Mouse (Mus musculus) adrenal gland, postnatal 25 days (tissue): ENCODE results near the gene Bcas3. TPM values are rescaled to one million over a fixed set of nuclear protein-coding genes. Genes with fewer than 3 reads are reported as not detected.

ENCODE experiments used
- DNase-seq: peaks from one replicate; pipeline ENCODE4 v3.0.0; 2021; ENCODE audit warnings: mixed read lengths
- total RNA-seq: library from RNA; stranded (reverse); gene quantifications from 2 replicates; pipeline ENCODE4 v1.2.3, GENCODE M21; 2021

The Bcas3 gene
- total RNA-seq, 1 experiment from 2014 or later: 55.9 TPM

DNA sequence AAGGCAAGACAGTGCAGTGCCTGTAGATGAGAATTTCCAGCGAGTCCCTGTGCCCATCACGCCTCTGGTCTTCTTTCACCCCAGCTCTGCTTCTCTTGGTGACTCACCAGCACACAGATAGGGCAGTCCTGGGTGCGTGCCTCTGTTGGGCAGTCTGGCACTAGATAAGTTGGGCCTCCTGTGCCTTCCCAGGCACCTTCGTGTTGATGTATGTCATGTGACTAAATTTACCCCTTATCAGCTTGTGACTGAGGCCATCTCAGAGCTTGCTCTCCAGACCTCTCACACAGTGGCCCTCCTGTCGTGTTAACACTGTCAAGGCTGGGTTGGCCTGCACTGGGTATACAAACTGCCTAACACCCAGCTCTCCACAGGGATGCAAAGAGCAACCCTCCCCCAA is 451.1 kb downstream of the Bcas3 start:
- DNase-seq: no peak

- DNase-seq: no peak
These were observed 452.8 kb downstream of the Bcas3 start for GRCm38 (mm10) chr11:85805779-85806178.

DNA sequence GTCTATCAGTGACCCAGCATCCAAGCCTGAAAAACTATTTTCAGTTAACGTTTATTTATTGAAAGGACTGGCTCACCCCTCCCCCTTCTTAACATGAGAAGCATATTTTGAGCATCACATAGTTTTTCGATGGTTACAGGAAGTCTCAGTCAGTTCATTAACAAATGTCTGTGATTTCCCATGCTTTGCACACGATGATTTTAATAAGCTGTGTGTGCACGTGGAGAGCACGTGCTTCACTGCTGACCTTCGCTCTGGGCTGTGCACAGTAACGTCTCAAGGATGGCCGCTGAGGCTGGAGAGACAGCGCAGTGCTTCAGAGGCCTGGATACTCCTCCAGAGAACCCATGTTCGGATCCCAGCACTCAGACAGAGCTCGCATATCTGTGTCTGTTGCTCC is 454.4 kb downstream of the Bcas3 start:
- DNase-seq: no peak

DNA sequence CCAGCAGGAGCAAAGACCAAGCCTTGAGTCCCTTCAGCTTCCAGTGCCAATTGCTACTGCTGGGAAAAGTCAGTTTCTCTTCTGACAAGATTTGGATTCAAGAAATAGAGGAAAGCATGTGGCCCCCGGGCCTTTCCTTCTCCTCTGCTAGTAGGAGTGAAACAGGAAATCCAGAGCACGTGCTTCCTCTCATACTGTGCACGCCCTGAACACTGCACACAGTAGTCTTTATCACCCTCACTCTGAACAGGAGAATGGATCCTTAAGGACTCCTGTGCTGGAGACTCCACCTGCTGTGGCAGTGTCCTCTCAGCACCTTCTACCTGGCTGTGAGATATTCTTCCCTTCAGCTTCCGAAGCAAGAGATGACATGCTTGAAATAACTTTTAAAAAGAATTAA is 458.3 kb downstream of the Bcas3 start:
- no peak for DNase-seq

- no peak for DNase-seq
These were observed 458.7 kb downstream of the Bcas3 start for GRCm38 (mm10) chr11:85811676-85812075.

DNA sequence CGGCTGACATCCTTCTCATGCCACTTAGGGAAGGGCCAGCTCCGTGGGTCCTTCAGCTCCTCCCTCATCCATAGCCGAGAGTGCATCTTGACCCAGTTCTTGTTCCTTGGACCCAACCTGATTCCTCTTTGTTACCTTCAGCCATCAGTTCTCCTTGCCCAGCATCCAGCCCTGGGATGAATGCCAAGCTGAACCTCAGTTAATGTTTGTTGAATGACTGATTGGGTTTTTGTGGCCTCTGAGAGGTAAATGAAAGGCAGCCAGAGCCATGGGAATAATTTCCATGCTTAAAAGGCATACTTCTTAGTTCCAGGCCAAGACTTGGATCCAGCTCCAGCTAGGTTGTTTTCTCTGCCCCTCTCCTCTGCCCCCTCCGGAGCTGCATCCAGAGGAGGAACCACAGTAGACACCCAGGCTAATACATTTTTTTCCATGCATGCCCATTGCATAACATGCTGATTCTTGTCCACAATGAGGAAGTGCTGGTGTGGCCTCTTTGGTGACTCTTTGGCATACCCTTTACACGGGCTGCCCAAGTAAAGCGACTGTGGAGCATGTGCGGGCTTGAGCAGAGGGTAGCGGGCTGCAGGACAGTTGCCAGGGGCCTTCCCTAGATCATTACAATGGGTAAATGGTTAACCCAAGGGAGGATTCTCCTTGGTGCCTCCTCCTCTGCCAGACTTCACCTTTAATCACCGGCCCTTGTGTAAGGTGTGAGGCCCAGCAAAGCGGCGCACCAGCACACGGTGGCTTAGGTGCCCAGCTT is 459.4 kb downstream of the Bcas3 start:
- DNase-seq: no peak

- no peak for DNase-seq
These were observed 461.7 kb downstream of the Bcas3 start for GRCm38 (mm10) chr11:85814678-85815077.

GRCm38 (mm10) chr11:85816471-85816870 is 463.5 kb downstream of the Bcas3 start:
- no peak for DNase-seq

DNA sequence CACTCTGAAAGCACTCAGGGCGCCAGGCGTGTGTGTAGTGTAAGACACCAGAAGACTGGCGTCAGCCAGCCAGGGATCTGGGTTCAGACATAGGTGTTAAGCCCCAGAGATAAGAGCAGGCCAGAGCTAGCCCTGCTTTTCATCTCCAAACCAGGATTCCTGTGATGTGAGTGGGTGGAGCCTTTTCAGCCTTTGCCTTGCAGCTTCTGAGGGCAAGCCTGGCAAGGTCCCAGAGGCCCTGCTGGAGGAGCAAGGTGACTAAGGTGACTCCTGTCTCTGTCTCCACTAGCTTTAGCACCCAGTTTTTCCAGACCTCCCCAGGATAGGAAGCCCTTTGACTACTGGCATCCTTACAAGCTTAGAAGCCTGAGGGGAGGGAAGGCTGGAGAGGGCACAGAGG is 465.4 kb downstream of the Bcas3 start:
- no peak for DNase-seq

- DNase-seq: no peak
These were observed 468.0 kb downstream of the Bcas3 start for GRCm38 (mm10) chr11:85820959-85821358.

- DNase-seq: no peak
These were observed 468.7 kb downstream of the Bcas3 start for GRCm38 (mm10) chr11:85821659-85822058.

GRCm38 (mm10) chr11:85823181-85823580 is 470.2 kb downstream of the Bcas3 start:
- peak; percentile 89 for DNase-seq

DNA sequence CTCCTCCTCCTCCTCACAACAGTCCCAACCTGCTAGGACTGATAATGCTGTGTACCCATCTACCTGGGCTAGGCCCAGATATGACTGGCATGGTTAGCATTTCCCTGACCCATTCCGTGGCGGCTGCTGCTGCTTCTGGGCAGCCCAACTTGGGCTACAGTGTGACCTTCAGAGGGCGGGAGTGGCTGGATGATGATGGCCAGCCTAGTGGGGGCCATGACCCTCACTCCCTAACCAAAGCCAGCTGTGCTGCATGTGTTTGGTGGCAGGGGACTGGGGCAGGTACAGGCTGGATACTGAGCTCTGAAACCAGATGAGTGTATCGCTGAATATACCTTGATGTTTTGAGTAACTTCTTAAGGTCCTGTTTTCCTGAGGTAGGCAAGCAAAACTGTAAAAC is 470.8 kb downstream of the Bcas3 start:
- no peak for DNase-seq

DNA sequence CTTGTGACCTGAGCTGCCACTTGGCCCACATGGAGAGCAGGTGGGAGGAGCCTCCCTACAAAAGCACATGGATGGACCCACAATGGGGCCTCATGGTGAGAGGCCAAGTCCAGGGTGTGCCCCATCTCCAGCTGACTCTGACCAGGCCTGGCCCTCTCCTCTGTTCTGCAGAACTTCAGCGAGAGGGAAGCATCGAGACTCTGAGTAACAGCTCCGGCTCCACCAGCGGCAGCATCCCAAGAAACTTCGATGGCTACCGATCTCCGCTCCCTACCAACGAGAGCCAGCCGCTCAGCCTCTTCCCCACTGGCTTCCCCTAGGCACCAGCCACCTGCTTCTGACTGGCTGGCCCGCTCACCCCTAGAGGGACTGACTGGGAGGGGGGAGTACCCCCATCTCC is 472.1 kb downstream of the Bcas3 start:
- no peak for DNase-seq

- DNase-seq: no peak
These were observed 472.9 kb downstream of the Bcas3 start for GRCm38 (mm10) chr11:85825823-85826222.

- DNase-seq: no peak
These were observed 474.4 kb downstream of the Bcas3 start for GRCm38 (mm10) chr11:85827342-85827741.

GRCm38 (mm10) chr11:85828691-85829519 is 475.9 kb downstream of the Bcas3 start:
- no peak for DNase-seq

DNA sequence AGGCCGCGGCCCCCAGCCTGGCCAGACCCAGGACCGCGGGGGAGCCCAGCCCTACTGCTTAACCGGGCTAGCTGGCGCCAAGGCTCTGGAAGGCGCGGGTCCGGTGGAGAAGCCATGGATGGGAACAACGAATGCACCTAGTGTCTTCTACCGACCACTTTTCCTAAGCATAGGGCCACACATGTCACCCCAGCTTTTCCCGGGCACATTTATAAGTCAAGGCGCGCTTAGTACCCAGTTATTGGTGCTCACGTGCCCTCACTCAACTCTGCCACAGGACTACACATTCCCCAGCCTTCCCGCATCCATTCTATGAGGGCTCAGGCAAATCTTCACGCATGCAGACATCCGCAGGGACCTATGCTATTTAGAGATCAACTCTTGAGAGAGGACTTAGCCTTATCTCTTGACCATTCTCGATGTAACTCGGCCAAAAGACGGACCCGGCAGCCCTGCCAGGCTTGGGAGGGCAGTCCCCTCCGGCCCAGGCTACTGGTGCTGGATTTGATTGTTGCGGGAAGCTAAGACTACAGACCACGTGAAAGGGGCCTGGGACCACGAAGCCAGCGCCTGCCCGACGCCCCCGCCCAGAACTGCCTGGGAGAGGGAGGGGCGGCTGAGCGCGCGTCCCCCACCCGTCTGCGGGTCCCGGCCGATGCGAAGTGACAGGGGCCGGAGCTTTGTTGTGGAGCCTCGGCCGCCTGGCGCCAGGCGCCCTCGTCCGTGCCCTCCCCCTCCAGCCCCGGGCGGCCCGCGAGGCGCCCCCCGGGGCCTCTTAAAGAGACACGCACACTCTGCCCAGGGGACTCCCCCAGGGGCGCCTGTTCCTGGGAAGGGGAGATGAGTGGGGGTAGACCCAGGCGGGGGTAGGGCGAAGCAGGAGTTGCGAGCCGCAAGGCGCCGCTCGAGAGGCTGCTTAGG is 476.8 kb downstream of the Bcas3 start:
- no peak for DNase-seq

DNA sequence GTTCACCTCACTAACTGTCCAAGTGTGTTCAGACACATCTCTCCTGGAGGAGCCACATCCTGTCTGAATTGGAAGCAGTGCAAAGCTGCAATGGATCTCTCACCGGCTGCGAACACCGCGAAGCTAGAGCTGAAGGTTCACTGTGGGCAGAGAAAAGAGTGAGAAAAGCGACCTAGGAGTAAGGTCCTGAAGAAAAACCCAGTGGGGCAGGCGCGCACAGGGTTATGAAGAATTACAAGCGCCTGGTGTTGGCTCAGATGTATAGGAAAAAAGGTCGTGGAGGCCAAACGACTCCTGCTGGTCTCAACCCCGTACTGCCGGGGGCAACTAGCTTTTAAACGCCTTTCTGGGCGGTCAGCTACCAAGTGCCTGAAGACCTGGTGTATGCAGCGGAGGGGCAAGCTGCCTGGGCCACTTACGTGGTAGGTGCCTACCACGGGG is 478.0 kb downstream of the Bcas3 start:
- no peak for DNase-seq

GRCm38 (mm10) chr11:85831656-85832230 is 478.8 kb downstream of the Bcas3 start:
- DNase-seq: no peak

GRCm38 (mm10) chr11:85832231-85832924 is 479.4 kb downstream of the Bcas3 start, which contains the start of gene Tbx2:
TSS of gene Tbx2 (plus strand) at chr11:85832551.
- DNase-seq: peak; percentile 76
